Mouse (Mus musculus) MEL (cell line): ENCODE measurements around the gene Mmp28. TPM values are rescaled to one million over a fixed set of nuclear protein-coding genes. Genes with fewer than 3 reads are reported as not detected.

Experiments used
- DNase-seq: peaks from one replicate; pipeline ENCODE4 v3.0.0; 2011; ENCODE audit warnings: low read depth, low spot score
- H3K27ac ChIP-seq: 2 replicates; pipeline ENCODE4 v1.5.1; 2012; ENCODE audit warnings: low read depth, mild to moderate bottlenecking, control low read depth, low read length, moderate library complexity; ENCODE audit not compliant: control insufficient read depth
- H3K27me3 ChIP-seq, 2 experiments: fragments of 150-350 bp in 1 of 2; sonication (generic) in 1 of 2; 2 replicates each; pipeline ENCODE4 v1.6.1; 2012; ENCODE audit warnings: low read length in 2 of 2, mild to moderate bottlenecking in 2 of 2, improper control_type of control experiment in 1 of 2, moderate library complexity in 1 of 2; ENCODE audit not compliant: insufficient read depth in 2 of 2, control insufficient read depth in 1 of 2
- H3K36me3 ChIP-seq, 2 experiments: 2 replicates each; pipeline ENCODE4 v1.6.1; 2012 to 2014; ENCODE audit warnings: low read length in 2 of 2, improper control_type of control experiment in 1 of 2, inconsistent platforms in 1 of 2, mild to moderate bottlenecking in 1 of 2; ENCODE audit not compliant: insufficient read depth in 2 of 2, control insufficient read depth in 1 of 2
- H3K4me1 ChIP-seq, 2 experiments: fragments of 150-350 bp in 1 of 2; sonication (generic) in 1 of 2; 2 replicates each; pipeline ENCODE4 v1.6.1; 2012; ENCODE audit warnings: low read length in 2 of 2, improper control_type of control experiment in 1 of 2, mild to moderate bottlenecking in 1 of 2; ENCODE audit not compliant: insufficient read depth in 2 of 2, control insufficient read depth in 1 of 2
- H3K4me3 ChIP-seq, 2 experiments: fragments of 150-350 bp in 1 of 2; sonication (generic) in 1 of 2; 2 replicates each; pipeline ENCODE4 v1.5.1; 2012; ENCODE audit warnings: low read depth in 2 of 2, low read length in 2 of 2, mild to moderate bottlenecking in 2 of 2, moderate library complexity in 2 of 2, control low read depth in 1 of 2, improper control_type of control experiment in 1 of 2; ENCODE audit not compliant: control insufficient read depth in 1 of 2, insufficient read depth in 1 of 2
- H3K79me2 ChIP-seq: 2 replicates; pipeline ENCODE4 v1.6.1; 2012; ENCODE audit warnings: mild to moderate bottlenecking, low read length, moderate library complexity; ENCODE audit not compliant: control insufficient read depth, poor library complexity, insufficient read depth
- H3K9ac ChIP-seq: 2 replicates; pipeline ENCODE4 v1.6.1; 2012; ENCODE audit warnings: low read depth, mild to moderate bottlenecking, control low read depth, low read length, moderate library complexity; ENCODE audit not compliant: control insufficient read depth, poor library complexity, severe bottlenecking
- H3K9me3 ChIP-seq: fragments of 150-350 bp; sonication (generic); replicated peaks from 2 replicates; pipeline ENCODE4 v1.6.1; 2012; ENCODE audit warnings: mild to moderate bottlenecking, low read length, improper control_type of control experiment, moderate library complexity; ENCODE audit not compliant: insufficient read depth
- CTCF ChIP-seq, 3 experiments: IDR thresholded peaks in 2 of 3; conservative IDR thresholded peaks in 1 of 3; 2 replicates each; pipeline ENCODE4 v1.5.1; 2011 to 2012; ENCODE audit warnings: low read length in 3 of 3, low read depth in 2 of 3, mild to moderate bottlenecking in 2 of 3, improper control_type of control experiment in 1 of 3, inconsistent platforms in 1 of 3, mixed read lengths in 1 of 3, moderate library complexity in 1 of 3; ENCODE audit not compliant: control insufficient read depth in 1 of 3, insufficient read depth in 1 of 3, poor library complexity in 1 of 3, severe bottlenecking in 1 of 3
- ETS1 ChIP-seq: IDR thresholded peaks from 2 replicates; pipeline ENCODE4 v1.6.1; 2012; ENCODE audit warnings: low read depth, mild to moderate bottlenecking, inconsistent platforms, low read length, improper control_type of control experiment, moderate library complexity
- MAZ ChIP-seq: IDR thresholded peaks from 2 replicates; pipeline ENCODE4 v1.6.1; 2012; ENCODE audit warnings: low read depth, mild to moderate bottlenecking, inconsistent platforms, low read length, improper control_type of control experiment
- NRF1 ChIP-seq: IDR thresholded peaks from 2 replicates; pipeline ENCODE4 v1.6.1; 2014; ENCODE audit warnings: low read depth, mild to moderate bottlenecking, inconsistent platforms, low read length, improper control_type of control experiment, moderate library complexity; ENCODE audit not compliant: poor library complexity, insufficient read depth, severe bottlenecking
- RCOR1 ChIP-seq: IDR thresholded peaks from 2 replicates; pipeline ENCODE4 v1.6.1; 2012; ENCODE audit warnings: low read depth, mild to moderate bottlenecking, inconsistent platforms, low read length, improper control_type of control experiment
- SMC3 ChIP-seq: IDR thresholded peaks from 2 replicates; pipeline ENCODE4 v1.6.1; 2011; ENCODE audit warnings: low read depth, low read length, improper control_type of control experiment
- TCF12 ChIP-seq: IDR thresholded peaks from 2 replicates; pipeline ENCODE4 v1.6.1; 2014; ENCODE audit warnings: low read depth, mild to moderate bottlenecking, inconsistent platforms, low read length, improper control_type of control experiment, moderate library complexity
- ZMIZ1 ChIP-seq: IDR thresholded peaks from 2 replicates; pipeline ENCODE4 v1.6.1; 2012; ENCODE audit warnings: low read depth, mild to moderate bottlenecking, inconsistent platforms, low read length, improper control_type of control experiment, moderate library complexity
- polyA plus RNA-seq, 2 experiments: library from polyadenylated mRNA; stranded (reverse) in 1 of 2; unstranded in 1 of 2; fragments of >175 nt in 1 of 2; fragments of >200 nt in 1 of 2; gene quantifications; 2 replicates each; pipeline versions ENCODE4 v1.2.1 to v1.2.4; 2012; ENCODE audit warnings: low replicate concordance in 2 of 2, low read depth in 1 of 2; ENCODE audit not compliant: insufficient read length in 2 of 2, insufficient read depth in 1 of 2, missing spikeins in 1 of 2
- total RNA-seq: library from RNA; depleted of rRNA; stranded (reverse); fragments of 300-350 nt; gene quantifications from 2 replicates; pipeline ENCODE4 v1.2.3, GENCODE M21; 2012; rRNA removed

The Mmp28 gene
- not detected in 2 replicates for total RNA-seq
- under 1 TPM in 1 of 2 experiments, not detected in 1; 0.03 TPM for polyA plus RNA-seq

- H3K79me2 ChIP-seq = no peaks in the 10 kb centered on the region
- H3K4me1 ChIP-seq = peaks cover 0 to 7% of the 10 kb centered on the region in 2 experiments; a peak in 1 of 4 replicates
- H3K4me3 ChIP-seq = no peak within 1 kb of the TSS
- no peak within 1 kb of the TSS for H3K9ac ChIP-seq
- no peak within 1 kb of the TSS for H3K27ac ChIP-seq
- DNase-seq = no peak
- no peak for TF ChIP-seq CTCF (IDR thresholded peaks at IDR 0.05 in 2 of 3, conservative IDR thresholded peaks at IDR 0.05 in 1 of 3; ENCODE audit: control insufficient read depth in 1 of 3, insufficient read depth in 1 of 3, low read depth in 2 of 3, low read length in 3 of 3, poor library complexity in 1 of 3, severe bottlenecking in 1 of 3)
- no peak for TF ChIP-seq SMC3
- peaks cover 4 to 11% of the 10 kb centered on the region in 2 experiments for H3K27me3 ChIP-seq
- H3K9me3 ChIP-seq = no peaks in the 10 kb centered on the region
- no peaks in the 10 kb centered on the region for H3K36me3 ChIP-seq
Measured at GRCm38 (mm10) chr11:83462711-83463244, at the start of gene Mmp28. TSS of gene Mmp28 (minus strand) at chr11:83463071.

GRCm38 (mm10) chr11:83509521-83509920, 46.6 kb upstream of the Mmp28 start:
- TF ChIP-seq MAZ (no peak), TCF12 (no peak), RCOR1 (no peak), NRF1 (no peak), ETS1 (no peak)
- DNase-seq = no peak
- H3K27me3 ChIP-seq = no peaks in the 10 kb centered on the region
- no peaks in the 10 kb centered on the region for H3K9me3 ChIP-seq
- H3K4me1 ChIP-seq = no peaks in the 10 kb centered on the region
- H3K36me3 ChIP-seq = peaks cover 3 to 20% of the 10 kb centered on the region in 2 experiments; a peak in 3 of 4 replicates
- H3K79me2 ChIP-seq = no peaks in the 10 kb centered on the region
- no peak overlapping the region for H3K4me3 ChIP-seq
- no peak overlapping the region for H3K9ac ChIP-seq
- H3K27ac ChIP-seq = no peak overlapping the region

- Histone ChIP-seq H3K79me2 (peaks cover 1% of the 10 kb centered on the region; the same call in 1 of the 2 replicates), H3K4me3 (no peak overlapping the region), H3K9me3 (no peaks in the 10 kb centered on the region), H3K27me3 (no peaks in the 10 kb centered on the region), H3K9ac (no peak overlapping the region), H3K27ac (no peak overlapping the region), H3K4me1 (no peaks in the 10 kb centered on the region), H3K36me3 (peaks cover 3 to 65% of the 10 kb centered on the region in 2 experiments; a peak in 3 of 4 replicates)
- no peak for DNase-seq
- no peak for TF ChIP-seq ZMIZ1
Measured at GRCm38 (mm10) chr11:83504308-83504707, 41.4 kb upstream of the Mmp28 start.
